Mouse (Mus musculus) fibroblast of lung, adult 2 months (primary cell): ENCODE measurements around the gene Dbn1.

Source experiments
- DNase-seq: peaks from one replicate; pipeline ENCODE4 v3.0.0-alpha.2; 2011; ENCODE audit warnings: low read depth

Dbn1 gene

GRCm38 (mm10) chr13:55510668-55511491, 23.0 kb upstream of the Dbn1 start:
- DNase-seq: peak; percentile 96

GRCm38 (mm10) chr13:55510332-55510667, 22.4 kb upstream of the Dbn1 start:
- DNase-seq: no peak

GRCm38 (mm10) chr13:55508531-55508930, 20.6 kb upstream of the Dbn1 start:
- no peak for DNase-seq

- DNase-seq: no peak
These were observed 20.0 kb upstream of the Dbn1 start for GRCm38 (mm10) chr13:55507877-55508276.

GRCm38 (mm10) chr13:55506697-55507096, 18.8 kb upstream of the Dbn1 start:
- DNase-seq: peak; percentile 46

GRCm38 (mm10) chr13:55505810-55506209, 17.9 kb upstream of the Dbn1 start:
- DNase-seq: no peak

GRCm38 (mm10) chr13:55504390-55504789, 16.5 kb upstream of the Dbn1 start:
- DNase-seq: no peak

- no peak for DNase-seq
These were observed 14.5 kb upstream of the Dbn1 start for GRCm38 (mm10) chr13:55502405-55502804.

- DNase-seq: no peak
These were observed 12.7 kb upstream of the Dbn1 start for GRCm38 (mm10) chr13:55500575-55500974.

GRCm38 (mm10) chr13:55498906-55499305, 11.0 kb upstream of the Dbn1 start:
- DNase-seq: no peak

- no peak for DNase-seq
These were observed 8.8 kb upstream of the Dbn1 start for GRCm38 (mm10) chr13:55496661-55497060.

- DNase-seq: no peak
These were observed 7.8 kb upstream of the Dbn1 start for GRCm38 (mm10) chr13:55495702-55496101.

- no peak for DNase-seq
These were observed 7.1 kb upstream of the Dbn1 start for GRCm38 (mm10) chr13:55494883-55495621.

- no peak for DNase-seq
These were observed 6.3 kb upstream of the Dbn1 start for GRCm38 (mm10) chr13:55494257-55494656.

GRCm38 (mm10) chr13:55486916-55487577, 864 bp downstream of the Dbn1 start:
- no peak for DNase-seq

GRCm38 (mm10) chr13:55486029-55486794, 1.7 kb downstream of the Dbn1 start:
- DNase-seq: no peak

GRCm38 (mm10) chr13:55484520-55485088, 3.3 kb downstream of the Dbn1 start:
- no peak for DNase-seq

- DNase-seq: no peak
These were observed 4.3 kb downstream of the Dbn1 start for GRCm38 (mm10) chr13:55483593-55483992.

- no peak for DNase-seq
These were observed 4.8 kb downstream of the Dbn1 start for GRCm38 (mm10) chr13:55483071-55483470.

- no peak for DNase-seq
These were observed 5.4 kb downstream of the Dbn1 start for GRCm38 (mm10) chr13:55482542-55482941.

GRCm38 (mm10) chr13:55479929-55480328, 8.0 kb downstream of the Dbn1 start:
- DNase-seq: no peak

- no peak for DNase-seq
These were observed 8.9 kb downstream of the Dbn1 start for GRCm38 (mm10) chr13:55479008-55479407.
